Mouse (Mus musculus) CH12.LX (cell line): Measurements from ENCODE around the gene Pds5a.

Experiments
- CHD1 ChIP-seq: IDR thresholded peaks from 2 replicates; pipeline ENCODE4 v1.6.1; 2012; ENCODE audit warnings: low read depth, low read length, improper control_type of control experiment, inconsistent platforms
- CTCF ChIP-seq, 2 experiments: IDR thresholded peaks in 1 of 2; conservative IDR thresholded peaks in 1 of 2; 2 replicates each; pipeline ENCODE4 v1.5.1; 2011 to 2012; ENCODE audit warnings: low read depth in 2 of 2, low read length in 2 of 2, improper control_type of control experiment in 1 of 2, inconsistent platforms in 1 of 2, mild to moderate bottlenecking in 1 of 2, moderate library complexity in 1 of 2
- HCFC1 ChIP-seq: IDR thresholded peaks from 2 replicates; pipeline ENCODE4 v1.6.1; 2012; ENCODE audit warnings: low read depth, mild to moderate bottlenecking, inconsistent platforms, low read length, improper control_type of control experiment
- MAX ChIP-seq: IDR thresholded peaks from 2 replicates; pipeline ENCODE4 v1.6.1; 2011; ENCODE audit warnings: low read length, improper control_type of control experiment
- POLR2A ChIP-seq: IDR thresholded peaks from 2 replicates; pipeline ENCODE4 v1.6.1; 2011; ENCODE audit warnings: low read depth, mild to moderate bottlenecking, improper control_type of control experiment, low read length

DNA sequence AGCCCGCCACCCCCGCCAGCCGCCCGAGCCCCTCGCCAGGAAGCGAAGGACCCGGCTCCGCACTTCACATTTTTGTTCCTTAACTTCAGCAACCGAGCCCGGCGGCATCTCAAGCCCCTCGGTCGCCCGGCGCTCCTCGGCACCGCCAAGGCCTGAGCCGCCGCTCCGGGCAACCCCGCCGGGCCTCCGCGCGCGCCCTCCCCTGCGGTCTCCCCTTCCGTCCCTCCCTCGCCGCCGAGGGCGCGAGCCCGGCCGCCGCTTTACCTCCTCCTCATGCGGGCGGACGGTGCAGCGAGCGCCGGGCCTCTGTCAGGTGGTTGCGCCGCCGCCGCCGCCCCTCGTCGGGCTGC is 612 bp downstream of the Pds5a start:
- TF ChIP-seq POLR2A (no peak), MAX (no peak), CTCF (conservative IDR thresholded peaks at IDR 0.05 in 1 of 2, IDR thresholded peaks at IDR 0.05 in 1 of 2; ENCODE audit: low read depth in 2 of 2, low read length in 2 of 2) (no peak), CHD1 (no peak), HCFC1 (no peak)
